Mouse (Mus musculus) testis, adult 2 months (tissue): ENCODE data around the gene Anapc4.

Source experiments
- CTCF ChIP-seq: fragments of 200-500 bp; IDR thresholded peaks from 2 replicates; pipeline ENCODE4 v1.5.1; 2012; ENCODE audit warnings: low read depth, mild to moderate bottlenecking, inconsistent platforms, low read length, moderate library complexity; ENCODE audit not compliant: control insufficient read depth, insufficient read depth, insufficient replicate concordance
- POLR2A ChIP-seq: fragments of 200-500 bp; IDR thresholded peaks from 2 replicates; pipeline ENCODE4 v1.6.1; 2012; ENCODE audit warnings: low read depth, mild to moderate bottlenecking, inconsistent platforms, low read length, moderate library complexity; ENCODE audit not compliant: control insufficient read depth

- TF ChIP-seq POLR2A: no peak
- no peak for TF ChIP-seq CTCF
Measured at GRCm38 (mm10) chr5:52821691-52822090, 12.1 kb upstream of the Anapc4 start.
